Mouse (Mus musculus) small intestine, adult 2 months (tissue): Measurements from ENCODE around the gene Cnnm1.

ENCODE experiments used
- CTCF ChIP-seq: fragments of 200-500 bp; IDR thresholded peaks from 2 replicates; pipeline ENCODE4 v1.5.1; 2012; ENCODE audit warnings: low read depth, mild to moderate bottlenecking, control low read depth, inconsistent platforms, low read length, moderate library complexity, mixed read lengths; ENCODE audit not compliant: insufficient replicate concordance, insufficient read length; ENCODE audit errors: extremely low read depth
- POLR2A ChIP-seq: fragments of 200-500 bp; IDR thresholded peaks from 2 replicates; pipeline ENCODE4 v1.6.1; 2012; ENCODE audit warnings: low read depth, mild to moderate bottlenecking, control low read depth, inconsistent platforms, low read length, moderate library complexity

DNA sequence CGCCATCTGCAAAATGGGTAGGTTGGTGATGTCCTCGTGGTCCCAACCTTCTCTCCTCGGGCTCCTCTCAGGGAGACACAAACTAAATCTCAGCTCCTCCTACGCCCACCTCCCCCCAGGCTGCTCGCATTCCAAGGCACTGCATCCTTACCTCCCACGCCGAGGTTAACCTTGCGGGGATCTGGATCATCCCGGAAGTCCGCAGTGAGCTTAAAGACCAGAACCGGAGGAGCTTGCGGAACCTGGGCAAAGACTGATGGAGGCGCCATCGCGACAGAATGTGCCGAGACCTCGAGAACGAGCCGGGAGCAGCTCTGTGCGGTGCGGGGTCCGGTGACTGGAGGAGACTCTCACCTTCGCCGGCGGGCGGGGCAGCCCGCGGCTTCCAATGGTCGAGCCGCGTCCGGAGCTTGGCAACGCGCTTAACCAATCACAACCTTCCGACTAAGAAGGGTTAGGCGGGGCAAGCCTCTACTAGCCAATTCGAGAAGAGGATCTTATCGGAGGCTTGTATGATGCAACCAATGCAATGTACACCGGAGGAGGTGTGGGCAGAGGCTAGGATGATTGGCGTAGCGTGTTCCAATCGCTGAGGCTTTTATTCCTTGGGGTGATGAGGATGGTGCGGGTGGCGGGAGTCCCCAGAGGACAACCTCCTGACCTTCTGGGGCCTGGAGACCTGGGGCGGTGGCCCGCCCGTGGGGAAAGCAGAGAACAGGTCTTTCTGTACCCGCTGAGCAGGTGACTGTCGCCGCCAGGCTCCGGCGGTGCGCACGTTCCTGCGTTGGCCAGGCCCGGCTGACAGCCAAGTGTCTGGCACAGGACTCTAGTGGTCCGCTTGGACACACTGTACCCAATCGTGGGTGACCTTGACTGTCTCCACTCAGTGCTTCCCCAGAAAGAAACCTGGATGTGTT lies 84.2 kb downstream of the Cnnm1 start, which contains the start of gene Got1:
- no peak for TF ChIP-seq CTCF
- peak; percentile 73 for TF ChIP-seq POLR2A
